Mouse (Mus musculus): ENCODE results near the gene Fabp6. TPM values are rescaled to one million over a fixed set of nuclear protein-coding genes. Genes with fewer than 3 reads are reported as not detected.

Fabp6 gene
- not detected in 2 replicates for polyA plus RNA-seq (2014; fragmentation: Nextera tagmentation; extraction: Ambion mirVana)

DNA sequence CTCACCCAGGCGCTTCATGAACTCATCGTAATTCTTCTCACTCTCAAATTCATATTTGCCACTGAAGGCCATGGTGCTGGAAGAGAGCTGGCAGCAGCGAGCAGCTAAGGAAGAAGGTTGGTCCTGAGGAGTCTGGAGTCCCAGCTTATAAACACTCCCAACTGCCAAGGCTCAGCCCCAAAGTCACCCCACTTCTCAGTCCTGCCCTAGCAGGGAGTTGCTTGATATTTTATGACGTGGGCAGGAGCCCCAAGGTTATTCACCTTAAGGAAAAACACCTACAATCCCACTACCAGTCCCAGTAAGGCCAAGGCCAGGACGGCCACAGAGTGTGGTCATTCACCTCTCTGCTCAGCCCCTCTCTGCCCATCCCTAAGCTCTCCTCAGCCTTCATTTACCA lies at the start of gene Fabp6:
Gene Fabp6 (minus strand): TSS at position 101 of the 400 bp plus-strand sequence.
- no peak for DNase-seq (ENCODE audit: low spot score)
- Histone ChIP-seq H3K9me3 (ENCODE audit: control insufficient read depth, low read length) (no peaks in the 10 kb centered on the region), H3K27ac (ENCODE audit: low read depth, low read length) (no peak within 1 kb of the TSS), H3K4me2 (no peak within 1 kb of the TSS), H3K27me3 (replicated peaks; ENCODE audit: control insufficient read depth, insufficient read depth, low read length) (no peaks in the 10 kb centered on the region), H3K36me3 (ENCODE audit: control insufficient read depth, insufficient read depth, low read length) (no peaks in the 10 kb centered on the region), H3K9ac (ENCODE audit: low read depth, low read length) (no peak within 1 kb of the TSS), H3K4me1 (replicated peaks; ENCODE audit: control insufficient read depth, insufficient read depth, low read length) (no peaks in the 10 kb centered on the region), H3K4me3 (ENCODE audit: low read depth, low read length) (no peak within 1 kb of the TSS)
- ATAC-seq (replicated peaks; ENCODE audit: low FRiP score) = no peak
- 74% methylated on average over 5 of the region's 5 CpGs for WGBS

- Histone ChIP-seq H3K4me3 (ENCODE audit: low read depth, low read length) (no peak overlapping the region), H3K9ac (ENCODE audit: low read depth, low read length) (no peak overlapping the region), H3K4me1 (replicated peaks; ENCODE audit: control insufficient read depth, insufficient read depth, low read length) (no peaks in the 10 kb centered on the region), H3K4me2 (no peak overlapping the region), H3K27me3 (replicated peaks; ENCODE audit: control insufficient read depth, insufficient read depth, low read length) (no peaks in the 10 kb centered on the region), H3K36me3 (ENCODE audit: control insufficient read depth, insufficient read depth, low read length) (no peaks in the 10 kb centered on the region), H3K27ac (ENCODE audit: low read depth, low read length) (no peak overlapping the region), H3K9me3 (ENCODE audit: control insufficient read depth, low read length) (no peaks in the 10 kb centered on the region)
- DNase-seq (ENCODE audit: low spot score) (no peak), ATAC-seq (replicated peaks; ENCODE audit: low FRiP score) (no peak)
- WGBS = 86% methylated on average over 3 of the region's 3 CpGs
These were observed 43.9 kb upstream of the Fabp6 start for GRCm38 (mm10) chr11:43645286-43645685.

DNA sequence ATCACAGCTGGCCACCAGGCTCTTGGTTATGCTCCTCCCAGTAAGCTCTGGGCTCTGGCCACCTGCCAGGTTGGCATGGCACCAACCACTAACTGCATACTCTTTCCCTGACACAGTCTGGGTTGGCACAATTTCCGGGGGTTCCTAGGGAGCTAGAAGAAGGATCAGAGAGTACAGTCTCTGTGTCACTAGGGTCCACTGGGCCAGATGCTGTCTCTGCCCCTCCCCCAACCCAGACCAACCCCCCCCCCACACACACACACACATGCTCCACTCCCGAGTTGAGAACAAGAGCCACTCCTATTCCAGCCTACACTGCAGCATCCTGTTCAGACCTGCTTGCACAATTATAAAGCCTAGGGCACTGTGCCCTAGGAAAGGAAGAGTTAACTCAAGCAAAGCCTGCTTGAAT lies 41.8 kb upstream of the Fabp6 start:
- DNase-seq (ENCODE audit: low spot score) (no peak), ATAC-seq (replicated peaks; ENCODE audit: low FRiP score) (no peak)
- 52% methylated on average over 2 of the region's 2 CpGs for WGBS
- no peak overlapping the region for H3K4me3 ChIP-seq (ENCODE audit: low read depth, low read length)
- H3K4me2 ChIP-seq = no peak overlapping the region
- no peaks in the 10 kb centered on the region for H3K36me3 ChIP-seq (ENCODE audit: control insufficient read depth, insufficient read depth, low read length)
- H3K27me3 ChIP-seq (replicated peaks; ENCODE audit: control insufficient read depth, insufficient read depth, low read length) = no peaks in the 10 kb centered on the region
- H3K9ac ChIP-seq (ENCODE audit: low read depth, low read length) = no peak overlapping the region
- H3K27ac ChIP-seq (ENCODE audit: low read depth, low read length) = no peak overlapping the region
- H3K4me1 ChIP-seq (replicated peaks; ENCODE audit: control insufficient read depth, insufficient read depth, low read length) = no peaks in the 10 kb centered on the region
- H3K9me3 ChIP-seq (ENCODE audit: control insufficient read depth, low read length) = no peaks in the 10 kb centered on the region

DNA sequence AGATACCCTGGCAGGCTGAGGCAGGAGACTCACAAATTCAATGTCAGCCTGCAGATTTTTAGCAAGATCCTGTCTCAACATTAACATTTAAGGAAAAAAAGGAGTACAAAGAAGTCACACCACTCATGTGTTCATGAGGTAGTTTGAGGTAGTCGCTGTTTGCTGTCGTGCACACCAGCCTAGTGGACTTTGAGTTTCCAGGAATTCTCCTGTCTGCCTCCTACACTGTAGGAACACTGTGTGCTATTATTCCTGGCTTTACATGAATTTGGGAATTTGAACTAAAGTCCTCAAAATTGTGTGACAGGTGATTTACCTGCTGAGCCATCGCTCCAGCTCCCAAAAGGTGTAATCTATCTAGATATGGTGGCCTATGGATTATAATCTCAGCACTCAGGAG lies 37.1 kb upstream of the Fabp6 start:
- Histone ChIP-seq H3K4me1 (replicated peaks; ENCODE audit: control insufficient read depth, insufficient read depth, low read length) (peaks cover 4% of the 10 kb centered on the region), H3K27me3 (replicated peaks; ENCODE audit: control insufficient read depth, insufficient read depth, low read length) (no peaks in the 10 kb centered on the region), H3K4me2 (no peak overlapping the region), H3K27ac (ENCODE audit: low read depth, low read length) (no peak overlapping the region), H3K9me3 (ENCODE audit: control insufficient read depth, low read length) (no peaks in the 10 kb centered on the region), H3K9ac (ENCODE audit: low read depth, low read length) (no peak overlapping the region), H3K36me3 (ENCODE audit: control insufficient read depth, insufficient read depth, low read length) (no peaks in the 10 kb centered on the region), H3K4me3 (ENCODE audit: low read depth, low read length) (no peak overlapping the region)
- 88% methylated on average over 3 of the region's 3 CpGs for WGBS
- ATAC-seq (replicated peaks; ENCODE audit: low FRiP score) (no peak), DNase-seq (ENCODE audit: low spot score) (no peak)

GRCm38 (mm10) chr11:43636761-43637160 lies 35.4 kb upstream of the Fabp6 start:
- Histone ChIP-seq H3K9ac (ENCODE audit: low read depth, low read length) (no peak overlapping the region), H3K9me3 (ENCODE audit: control insufficient read depth, low read length) (no peaks in the 10 kb centered on the region), H3K36me3 (ENCODE audit: control insufficient read depth, insufficient read depth, low read length) (no peaks in the 10 kb centered on the region), H3K27me3 (replicated peaks; ENCODE audit: control insufficient read depth, insufficient read depth, low read length) (no peaks in the 10 kb centered on the region), H3K27ac (ENCODE audit: low read depth, low read length) (no peak overlapping the region), H3K4me2 (no peak overlapping the region), H3K4me1 (replicated peaks; ENCODE audit: control insufficient read depth, insufficient read depth, low read length) (peaks cover 17% of the 10 kb centered on the region), H3K4me3 (ENCODE audit: low read depth, low read length) (no peak overlapping the region)
- DNase-seq (ENCODE audit: low spot score) (no peak), ATAC-seq (replicated peaks; ENCODE audit: low FRiP score) (no peak)
- 71% methylated on average over 4 of the region's 4 CpGs for WGBS

DNA sequence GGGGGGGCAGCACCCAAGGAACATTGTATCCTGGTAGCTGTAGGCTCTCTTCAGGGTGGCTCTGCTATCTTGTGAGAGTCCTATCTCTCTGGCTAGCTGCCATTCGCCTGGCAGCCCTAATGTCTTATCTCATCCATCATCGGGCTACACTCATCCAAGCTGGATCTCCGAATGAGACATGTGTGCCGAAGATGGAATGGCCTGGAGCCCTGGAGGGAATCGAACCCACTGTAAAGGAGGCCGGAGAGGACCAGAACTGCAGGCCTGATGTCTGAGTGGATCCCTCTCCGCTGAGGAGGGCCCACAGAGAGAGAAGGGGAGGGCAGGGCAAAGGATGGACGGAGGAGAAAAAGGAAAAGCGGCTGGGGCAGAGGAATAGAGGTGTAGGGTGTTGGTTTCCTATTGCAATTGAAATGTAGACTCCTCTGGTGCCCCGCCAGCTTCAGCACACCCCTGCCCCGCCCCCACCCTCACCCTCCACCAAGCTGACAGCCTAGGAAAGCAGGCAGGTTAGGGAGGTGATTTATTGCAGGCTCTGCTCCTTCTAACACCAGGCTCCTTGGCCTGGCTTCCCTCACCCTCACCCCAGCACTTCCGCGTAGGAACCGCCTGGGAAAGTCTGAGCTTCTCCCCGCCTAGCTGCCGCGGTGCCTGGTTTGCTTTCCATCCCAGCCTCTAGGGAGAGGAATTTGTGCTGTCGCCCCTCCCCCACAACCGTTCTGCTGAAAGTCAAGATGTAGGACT lies 32.5 kb upstream of the Fabp6 start:
- 20% methylated on average over 19 of the region's 19 CpGs for WGBS
- no peaks in the 10 kb centered on the region for H3K36me3 ChIP-seq (ENCODE audit: control insufficient read depth, insufficient read depth, low read length)
- H3K4me1 ChIP-seq (replicated peaks; ENCODE audit: control insufficient read depth, insufficient read depth, low read length) = peaks cover 17% of the 10 kb centered on the region
- peak overlapping the region; percentile 33 for H3K4me2 ChIP-seq
- no peaks in the 10 kb centered on the region for H3K27me3 ChIP-seq (replicated peaks; ENCODE audit: control insufficient read depth, insufficient read depth, low read length)
- H3K4me3 ChIP-seq (ENCODE audit: low read depth, low read length) = no peak overlapping the region
- no peaks in the 10 kb centered on the region for H3K9me3 ChIP-seq (ENCODE audit: control insufficient read depth, low read length)
- H3K9ac ChIP-seq (ENCODE audit: low read depth, low read length) = peak overlapping the region; percentile 12; the same call in 1 of the 2 replicates
- DNase-seq (ENCODE audit: low spot score) = peak; percentile 51
- ATAC-seq (replicated peaks; ENCODE audit: low FRiP score) = peak; percentile 50
- peak overlapping the region; percentile 58 for H3K27ac ChIP-seq (ENCODE audit: low read depth, low read length)

- peak overlapping the region; percentile 58 for H3K27ac ChIP-seq (ENCODE audit: low read depth, low read length)
- ATAC-seq (replicated peaks; ENCODE audit: low FRiP score) = no peak
- no peaks in the 10 kb centered on the region for H3K27me3 ChIP-seq (replicated peaks; ENCODE audit: control insufficient read depth, insufficient read depth, low read length)
- no peak for DNase-seq (ENCODE audit: low spot score)
- H3K9me3 ChIP-seq (ENCODE audit: control insufficient read depth, low read length) = no peaks in the 10 kb centered on the region
- no peak overlapping the region for H3K4me2 ChIP-seq
- H3K36me3 ChIP-seq (ENCODE audit: control insufficient read depth, insufficient read depth, low read length) = no peaks in the 10 kb centered on the region
- H3K4me1 ChIP-seq (replicated peaks; ENCODE audit: control insufficient read depth, insufficient read depth, low read length) = peaks cover 17% of the 10 kb centered on the region
- H3K9ac ChIP-seq (ENCODE audit: low read depth, low read length) = no peak overlapping the region
- 63% methylated on average over 6 of the region's 6 CpGs for WGBS
- H3K4me3 ChIP-seq (ENCODE audit: low read depth, low read length) = no peak overlapping the region
These were observed 31.8 kb upstream of the Fabp6 start for GRCm38 (mm10) chr11:43633165-43633564.

- H3K27ac ChIP-seq (ENCODE audit: low read depth, low read length) = no peak overlapping the region
- no peaks in the 10 kb centered on the region for H3K9me3 ChIP-seq (ENCODE audit: control insufficient read depth, low read length)
- H3K4me2 ChIP-seq = no peak overlapping the region
- H3K27me3 ChIP-seq (replicated peaks; ENCODE audit: control insufficient read depth, insufficient read depth, low read length) = no peaks in the 10 kb centered on the region
- H3K4me1 ChIP-seq (replicated peaks; ENCODE audit: control insufficient read depth, insufficient read depth, low read length) = peaks cover 17% of the 10 kb centered on the region
- ATAC-seq (replicated peaks; ENCODE audit: low FRiP score) (peak; percentile 10; the same call in 1 of the 2 replicates), DNase-seq (ENCODE audit: low spot score) (no peak)
- H3K9ac ChIP-seq (ENCODE audit: low read depth, low read length) = no peak overlapping the region
- 16% methylated on average over 4 of the region's 4 CpGs for WGBS
- H3K4me3 ChIP-seq (ENCODE audit: low read depth, low read length) = no peak overlapping the region
- H3K36me3 ChIP-seq (ENCODE audit: control insufficient read depth, insufficient read depth, low read length) = no peaks in the 10 kb centered on the region
These were observed 31.2 kb upstream of the Fabp6 start for GRCm38 (mm10) chr11:43632566-43632965.

- H3K4me1 ChIP-seq (replicated peaks; ENCODE audit: control insufficient read depth, insufficient read depth, low read length) = peaks cover 25% of the 10 kb centered on the region
- no peak for DNase-seq (ENCODE audit: low spot score)
- H3K27me3 ChIP-seq (replicated peaks; ENCODE audit: control insufficient read depth, insufficient read depth, low read length) = no peaks in the 10 kb centered on the region
- no peak overlapping the region for H3K9ac ChIP-seq (ENCODE audit: low read depth, low read length)
- H3K9me3 ChIP-seq (ENCODE audit: control insufficient read depth, low read length) = no peaks in the 10 kb centered on the region
- H3K4me3 ChIP-seq (ENCODE audit: low read depth, low read length) = no peak overlapping the region
- H3K36me3 ChIP-seq (ENCODE audit: control insufficient read depth, insufficient read depth, low read length) = no peaks in the 10 kb centered on the region
- H3K4me2 ChIP-seq = no peak overlapping the region
- 79% methylated on average over 9 of the region's 9 CpGs for WGBS
- no peak for ATAC-seq (replicated peaks; ENCODE audit: low FRiP score)
- H3K27ac ChIP-seq (ENCODE audit: low read depth, low read length) = no peak overlapping the region
These were observed 30.3 kb upstream of the Fabp6 start for GRCm38 (mm10) chr11:43631645-43632044.
